Mouse (Mus musculus) intestine, postnatal 0 days (tissue): ENCODE results near the gene Kcnj14. TPM values are rescaled to one million over a fixed set of nuclear protein-coding genes. Genes with fewer than 3 reads are reported as not detected.
A peak's percentile ranks its signal among the peaks of the same experiment; 100 is the strongest.

Source experiments
- ATAC-seq: fragments of 200-750 bp; cut with Nextera tagmentation; 2 replicates; pipeline ENCODE4 v1.8.0; 2017; ENCODE audit warnings: mild to moderate bottlenecking, moderate TSS enrichment, moderate library complexity
- H3K27ac ChIP-seq: fragments of 300-500 bp; sonication (generic); 2 replicates; pipeline ENCODE4 v1.5.1; 2014; ENCODE audit warnings: mild to moderate bottlenecking, low read depth, low read length, moderate library complexity
- H3K27me3 ChIP-seq: fragments of 300-500 bp; sonication (generic); replicated peaks from 2 replicates; pipeline ENCODE4 v1.6.1; 2014; ENCODE audit warnings: low read length, mixed read lengths; ENCODE audit not compliant: control insufficient read depth, insufficient read depth
- H3K36me3 ChIP-seq: fragments of 300-500 bp; sonication (generic); 2 replicates; pipeline ENCODE4 v1.6.1; 2014; ENCODE audit warnings: mild to moderate bottlenecking, moderate library complexity; ENCODE audit not compliant: control insufficient read depth, insufficient read depth
- H3K4me1 ChIP-seq: fragments of 300-500 bp; sonication (generic); replicated peaks from 2 replicates; pipeline ENCODE4 v1.6.1; 2014; ENCODE audit warnings: antibody characterized with exemption, low read length, mixed read lengths; ENCODE audit not compliant: control insufficient read depth, insufficient read depth
- H3K4me2 ChIP-seq: fragments of 300-500 bp; sonication (generic); replicated peaks from 2 replicates; pipeline ENCODE4 v1.6.1; 2014; ENCODE audit warnings: low read depth, mild to moderate bottlenecking, moderate library complexity
- H3K4me3 ChIP-seq: fragments of 300-500 bp; sonication (generic); 2 replicates; pipeline ENCODE4 v1.5.1; 2014; ENCODE audit warnings: low read depth, low read length
- H3K9ac ChIP-seq: fragments of 300-500 bp; sonication (generic); 2 replicates; pipeline ENCODE4 v1.6.1; 2014; ENCODE audit warnings: mild to moderate bottlenecking, low read depth, low read length
- H3K9me3 ChIP-seq: fragments of 300-500 bp; sonication (generic); 2 replicates; pipeline ENCODE4 v1.6.1; 2016; ENCODE audit warnings: mixed run types; ENCODE audit not compliant: control insufficient read depth
- CTCF ChIP-seq: sonication (generic); IDR thresholded peaks from 2 replicates; pipeline ENCODE4 v1.5.1; 2016; ENCODE audit warnings: low read depth, mild to moderate bottlenecking, control low read depth, antibody characterized with exemption, moderate library complexity
- WGBS: fragments of 180-500 bp; shearing (Covaris S2); extraction: QIAGEN DNeasy Blood & Tissue Kit; methylation state at CpG from one replicate; pipeline ENCODE4 v1.1.7; 2014; 5-methylcytosine and 5-hydroxymethylcytosine counted together
- polyA plus RNA-seq: library from polyadenylated mRNA; unstranded; fragments of >200 nt; fragmentation: Nextera tagmentation; extraction: Ambion mirVana; gene quantifications from 2 replicates; pipeline ENCODE4 v1.2.1, GENCODE M21; 2015

The Kcnj14 gene
- polyA plus RNA-seq, 1 experiment from 2014 or later = 0.10 TPM

GRCm38 (mm10) chr7:45812921-45813320 lies 11.7 kb downstream of the Kcnj14 start:
- H3K27ac ChIP-seq = no peak overlapping the region
- peak overlapping the region; percentile 100 for H3K4me3 ChIP-seq
- H3K27me3 ChIP-seq = no peaks in the 10 kb centered on the region
- H3K4me2 ChIP-seq = peak overlapping the region; percentile 84
- H3K4me1 ChIP-seq = peaks cover 7% of the 10 kb centered on the region; the same call in 1 of the 2 replicates
- ATAC-seq = no peak
- H3K36me3 ChIP-seq = peaks cover 47% of the 10 kb centered on the region
- H3K9ac ChIP-seq = peak overlapping the region; percentile 99; the same call in 1 of the 2 replicates
- H3K9me3 ChIP-seq = no peaks in the 10 kb centered on the region
- TF ChIP-seq CTCF = no peak
- 85% methylated on average over 8 of the region's 8 CpGs for WGBS

- H3K4me3 ChIP-seq = no peak overlapping the region
- H3K9me3 ChIP-seq = no peaks in the 10 kb centered on the region
- no peak overlapping the region for H3K27ac ChIP-seq
- H3K9ac ChIP-seq = no peak overlapping the region
- peaks cover 61% of the 10 kb centered on the region for H3K36me3 ChIP-seq
- TF ChIP-seq CTCF = no peak
- no peaks in the 10 kb centered on the region for H3K27me3 ChIP-seq
- 84% methylated on average over 14 of the region's 14 CpGs for WGBS
- peaks cover 7% of the 10 kb centered on the region; the same call in 1 of the 2 replicates for H3K4me1 ChIP-seq
- no peak for ATAC-seq
- no peak overlapping the region for H3K4me2 ChIP-seq
Observed at GRCm38 (mm10) chr7:45809276-45810075, 15.1 kb downstream of the Kcnj14 start.

GRCm38 (mm10) chr7:45808471-45808870 lies 16.1 kb downstream of the Kcnj14 start:
- TF ChIP-seq CTCF = no peak
- H3K27ac ChIP-seq = peak overlapping the region; percentile 7; the same call in 1 of the 2 replicates
- WGBS = 49% methylated on average over 9 of the region's 11 CpGs
- peaks cover 61% of the 10 kb centered on the region for H3K36me3 ChIP-seq
- no peaks in the 10 kb centered on the region for H3K27me3 ChIP-seq
- H3K9me3 ChIP-seq = no peaks in the 10 kb centered on the region
- no peak for ATAC-seq
- no peak overlapping the region for H3K4me2 ChIP-seq
- no peak overlapping the region for H3K4me3 ChIP-seq
- no peak overlapping the region for H3K9ac ChIP-seq
- peaks cover 6% of the 10 kb centered on the region; the same call in 1 of the 2 replicates for H3K4me1 ChIP-seq

GRCm38 (mm10) chr7:45805941-45806340 lies 18.6 kb downstream of the Kcnj14 start:
- no peak for TF ChIP-seq CTCF

GRCm38 (mm10) chr7:45802551-45802950 lies 22.0 kb downstream of the Kcnj14 start:
- TF ChIP-seq CTCF = no peak
- 0 out of 2 replicates have a peak, but pooled peaks cover 5% of the 10 kb centered on the region for H3K27me3 ChIP-seq
- H3K4me2 ChIP-seq = no peak overlapping the region
- H3K9me3 ChIP-seq = no peaks in the 10 kb centered on the region
- no peak overlapping the region for H3K9ac ChIP-seq
- ATAC-seq = no peak
- H3K27ac ChIP-seq = no peak overlapping the region
- WGBS = 91% methylated on average over 6 of the region's 6 CpGs
- H3K4me1 ChIP-seq = no peaks in the 10 kb centered on the region
- no peak overlapping the region for H3K4me3 ChIP-seq
- peaks cover 12% of the 10 kb centered on the region for H3K36me3 ChIP-seq

More at GRCm38 (mm10) chr7:45805941-45806340, 18.6 kb downstream of the Kcnj14 start:
- Histone ChIP-seq H3K27me3 (no peaks in the 10 kb centered on the region), H3K4me1 (no peaks in the 10 kb centered on the region), H3K4me2 (no peak overlapping the region), H3K4me3 (no peak overlapping the region), H3K9ac (no peak overlapping the region), H3K27ac (no peak overlapping the region), H3K9me3 (no peaks in the 10 kb centered on the region), H3K36me3 (peaks cover 45% of the 10 kb centered on the region)
- no peak for ATAC-seq
- 55% methylated on average over 5 of the region's 5 CpGs for WGBS

GRCm38 (mm10) chr7:45801348-45801747 lies 23.2 kb downstream of the Kcnj14 start:
- H3K27me3 ChIP-seq = peaks cover 10% of the 10 kb centered on the region; the same call in 1 of the 2 replicates
- 1% methylated on average over 12 of the region's 12 CpGs for WGBS
- H3K4me2 ChIP-seq = peak overlapping the region; percentile 69
- no peak overlapping the region for H3K9ac ChIP-seq
- peak overlapping the region; percentile 30 for H3K4me3 ChIP-seq
- H3K27ac ChIP-seq = no peak overlapping the region
- peak; percentile 51 for ATAC-seq
- TF ChIP-seq CTCF = peak; percentile 100
- H3K4me1 ChIP-seq = no peaks in the 10 kb centered on the region
- no peaks in the 10 kb centered on the region for H3K9me3 ChIP-seq
- H3K36me3 ChIP-seq = no peaks in the 10 kb centered on the region; the same call in 1 of the 2 replicates
